Mouse (Mus musculus) megakaryocyte, adult 5-6 weeks (primary cell): Measurements from ENCODE around the gene Mylk3. TPM values are rescaled to one million over a fixed set of nuclear protein-coding genes. Genes with fewer than 3 reads are reported as not detected.

Source experiments
- ATAC-seq: 2 replicates; pipeline ENCODE4 v1.8.0; 2016; ENCODE audit warnings: mild to moderate bottlenecking, inconsistent platforms; ENCODE audit not compliant: poor library complexity, severe bottlenecking
- total RNA-seq, 2 experiments: library from RNA; stranded (forward) in 1 of 2; stranded (reverse) in 1 of 2; fragments of 153-499, 151-499 nt in 1 of 2; fragments of 221-1000, 200-1000 nt in 1 of 2; gene quantifications; 2 replicates each; pipeline versions ENCODE4 v1.2.3 to v1.2.4; 2015 to 2017

The Mylk3 gene
- total RNA-seq, 2 experiments from 2014 or later: 0.20 to 1.9 TPM

- ATAC-seq: no peak
These were observed 5.3 kb upstream of the Mylk3 start for GRCm38 (mm10) chr8:85391438-85391837.

DNA sequence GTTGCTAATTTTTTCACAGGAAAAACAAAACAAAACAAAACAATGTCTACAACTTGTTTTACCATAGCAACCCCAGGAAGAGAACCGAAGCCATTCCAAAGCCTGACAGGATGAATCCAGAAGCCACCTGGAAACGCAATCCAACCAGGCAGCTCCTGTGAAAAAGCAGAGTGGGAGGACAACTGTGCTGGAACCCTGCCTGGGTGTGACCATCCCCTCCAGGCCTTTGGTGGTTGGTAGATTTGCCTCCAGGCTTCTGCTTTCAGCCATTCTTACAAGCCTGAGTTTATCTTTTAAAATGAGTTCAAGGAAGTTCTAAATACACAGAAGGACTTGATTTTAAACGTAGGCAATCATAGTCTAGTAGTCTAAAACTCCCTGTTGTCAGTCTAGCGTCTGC, 4.2 kb downstream of the Mylk3 start:
- no peak for ATAC-seq

- ATAC-seq: peak; percentile 79
These were observed 5.3 kb downstream of the Mylk3 start for GRCm38 (mm10) chr8:85380824-85381209.

DNA sequence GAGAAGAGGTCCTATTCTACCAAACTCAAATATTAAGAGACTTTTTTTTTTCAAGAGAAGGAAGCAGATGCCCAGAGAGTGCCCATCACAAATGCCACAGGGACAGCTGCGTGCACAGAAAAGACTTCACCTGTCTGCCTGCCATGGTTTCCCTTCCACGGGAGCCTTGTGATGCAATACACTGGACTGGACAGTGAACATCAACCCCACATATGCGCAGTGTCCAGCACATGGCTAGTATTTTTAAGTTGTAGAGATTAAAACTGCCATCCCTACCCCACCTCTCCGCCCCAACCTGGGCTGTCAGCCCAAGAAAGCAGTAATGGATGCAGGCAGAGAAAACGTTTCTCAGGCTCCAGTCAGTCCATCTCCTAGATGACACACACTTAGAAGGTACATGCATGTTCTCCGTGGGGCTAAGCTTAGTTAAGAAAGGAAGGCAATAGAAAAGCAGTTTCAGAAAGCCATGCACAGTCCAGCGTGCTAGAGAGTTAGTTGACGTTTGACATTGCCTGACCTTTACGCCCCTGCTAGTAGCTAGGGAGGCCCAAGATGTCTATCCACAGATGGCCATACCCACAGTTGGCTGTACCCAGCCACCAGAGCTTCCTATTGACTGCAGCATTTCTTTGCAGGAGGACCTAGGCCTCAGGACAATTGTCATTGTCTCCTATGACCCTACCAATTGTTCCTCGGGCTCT, 5.9 kb downstream of the Mylk3 start:
- ATAC-seq: peak; percentile 5; the same call in 1 of the 2 replicates

DNA sequence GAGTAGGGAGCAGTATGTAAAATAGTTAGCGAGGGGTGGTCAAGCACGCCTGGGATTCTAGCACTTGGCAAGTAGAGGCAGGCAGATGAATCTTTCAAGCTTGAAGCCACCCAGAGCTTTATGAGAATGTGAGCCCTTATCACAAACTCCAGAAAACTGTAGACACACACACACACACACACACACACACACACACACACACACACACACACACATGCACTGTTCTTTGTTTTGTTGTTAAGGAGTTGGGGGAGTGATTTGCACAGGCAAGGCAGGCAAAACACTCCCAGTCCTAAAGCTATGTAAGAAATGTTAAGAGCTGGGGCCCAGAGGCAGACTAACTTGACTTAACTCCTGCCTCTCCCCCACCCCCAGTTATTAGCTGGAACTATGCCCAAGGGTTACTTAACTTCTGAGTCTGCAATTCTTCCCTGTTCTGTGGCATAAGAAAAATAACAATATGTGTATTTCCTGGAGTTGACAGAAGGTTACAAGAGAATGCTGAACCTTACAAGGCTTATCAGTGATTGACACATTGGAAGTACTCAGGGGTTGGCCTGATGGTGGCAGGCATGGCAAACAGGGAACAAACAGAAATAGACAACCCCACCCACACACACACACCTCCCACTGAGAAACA, 6.9 kb downstream of the Mylk3 start:
- peak; percentile 57 for ATAC-seq

DNA sequence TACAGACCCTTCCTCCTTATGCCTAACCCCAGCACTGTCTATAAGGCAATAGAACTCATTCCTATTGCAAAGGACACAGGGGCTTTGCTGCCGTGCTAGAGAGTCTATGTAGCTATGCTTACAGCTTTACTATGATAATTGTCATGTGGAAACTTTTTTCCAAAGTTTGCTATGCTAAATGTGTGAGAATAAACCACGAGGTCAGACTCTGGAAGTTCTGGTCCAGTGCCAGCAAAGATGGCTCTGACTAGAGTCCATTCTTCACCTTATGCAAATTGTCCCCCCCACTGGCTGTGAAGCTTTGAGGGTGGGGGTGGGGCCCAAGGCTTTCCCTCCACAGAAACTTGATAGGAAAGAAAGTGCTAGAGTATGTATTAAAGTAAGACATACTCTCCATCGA, 9.6 kb downstream of the Mylk3 start:
- no peak for ATAC-seq

- no peak for ATAC-seq
These were observed 11.9 kb downstream of the Mylk3 start for GRCm38 (mm10) chr8:85374286-85374685.

DNA sequence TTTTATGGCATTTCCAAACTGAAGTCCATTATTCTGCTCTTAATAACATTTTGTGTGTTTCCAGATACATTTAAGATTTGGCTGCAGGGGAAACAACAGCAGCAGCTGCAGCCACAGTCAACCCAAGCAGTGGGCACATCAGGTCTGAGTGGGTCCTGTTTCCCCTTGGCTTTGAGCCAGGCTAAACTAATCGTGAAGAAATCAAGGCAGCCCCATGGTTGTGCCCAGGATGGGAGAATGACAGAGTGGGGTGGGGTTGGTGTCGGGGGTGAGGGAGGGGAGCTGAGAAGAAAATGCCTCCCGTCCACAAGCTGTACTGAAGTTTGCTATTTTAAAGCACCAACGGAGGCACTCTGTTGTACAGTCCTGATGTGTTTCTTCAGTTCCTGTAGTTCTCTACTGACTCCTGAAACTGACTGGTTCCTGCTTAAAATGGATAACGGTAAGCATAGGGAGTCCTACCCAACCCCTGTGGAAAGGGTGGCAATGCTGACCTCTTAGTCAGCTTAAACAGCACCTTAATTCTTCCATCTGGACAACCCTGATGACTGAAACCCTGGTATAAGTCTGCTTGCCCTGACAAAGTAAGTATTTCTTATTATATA, 12.6 kb downstream of the Mylk3 start:
- no peak for ATAC-seq

DNA sequence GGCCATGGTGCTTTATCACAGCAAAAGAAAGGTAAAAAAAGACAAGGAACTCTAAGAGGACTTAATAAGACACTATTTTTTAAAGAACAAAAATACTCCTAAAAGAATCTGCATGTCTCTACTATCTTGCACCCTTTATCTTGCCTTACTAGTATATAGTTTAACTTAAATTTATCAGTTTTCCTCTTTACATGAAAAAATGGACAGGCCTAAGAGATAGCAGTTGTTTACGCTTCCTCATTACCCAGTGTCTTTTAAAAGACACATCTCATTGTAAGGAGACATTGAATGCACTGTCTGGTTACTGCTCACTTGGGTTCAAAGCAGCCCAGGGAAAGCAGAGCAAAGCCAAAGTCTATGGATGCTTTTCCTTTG, 13.7 kb downstream of the Mylk3 start:
- ATAC-seq: no peak

GRCm38 (mm10) chr8:85371736-85372464, 14.2 kb downstream of the Mylk3 start:
- no peak for ATAC-seq

DNA sequence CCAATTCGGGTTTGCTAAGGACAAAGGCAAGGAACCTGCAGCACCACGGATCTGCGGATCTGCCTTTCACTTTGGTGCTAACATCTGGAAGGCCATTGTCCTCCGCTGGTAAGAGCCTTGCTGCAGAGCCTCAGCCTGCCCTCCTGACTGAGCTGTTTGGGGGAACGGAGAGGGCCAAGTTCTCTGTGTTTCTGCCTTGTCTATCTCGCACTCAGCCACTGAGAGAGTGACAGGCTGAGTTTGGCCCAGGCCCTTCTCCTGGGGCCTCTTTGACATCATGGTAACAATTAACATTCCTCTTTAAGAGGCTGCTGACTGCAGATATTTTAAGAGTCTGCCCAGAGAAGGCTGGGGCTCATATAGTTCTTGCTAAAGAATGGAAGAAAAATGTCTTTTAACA, 21.0 kb downstream of the Mylk3 start:
- ATAC-seq: no peak

DNA sequence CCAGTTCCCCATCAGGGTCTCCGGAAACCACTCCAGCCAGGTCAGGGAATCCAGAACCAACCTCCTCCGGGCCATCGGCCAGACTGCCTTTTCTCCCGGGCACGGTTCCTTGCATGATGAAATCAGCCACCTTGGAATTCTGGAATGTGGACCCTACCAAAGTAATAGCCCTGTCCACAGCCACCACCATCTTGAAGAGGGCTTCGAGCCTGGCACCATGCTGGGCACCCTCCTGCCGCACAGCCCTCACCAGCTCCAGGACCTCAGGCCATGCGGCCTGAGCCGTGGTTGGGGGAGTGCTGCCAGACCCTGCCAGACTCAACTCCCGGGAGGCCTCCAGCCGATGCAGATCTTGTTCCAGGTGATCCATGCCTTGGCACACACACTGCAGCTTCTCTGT, 21.5 kb downstream of the Mylk3 start:
- ATAC-seq: no peak

DNA sequence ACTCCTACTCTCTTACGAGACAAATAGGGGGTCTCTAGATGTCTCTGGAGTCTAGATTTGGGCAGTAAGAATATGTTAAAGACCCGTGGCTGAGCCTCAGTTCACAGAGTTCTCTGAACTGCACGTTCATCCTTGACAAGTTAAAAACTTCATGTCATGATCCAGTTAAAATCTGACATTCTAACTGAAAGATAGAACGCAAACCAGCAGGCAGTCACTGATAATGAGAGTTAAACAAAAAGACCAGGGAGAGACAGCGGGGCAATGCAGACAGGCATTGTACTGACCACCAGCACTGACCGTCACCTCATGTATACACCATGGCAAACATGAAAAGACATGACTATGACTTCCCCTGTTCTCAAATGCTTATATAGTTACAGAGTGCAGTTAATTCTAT, 22.7 kb downstream of the Mylk3 start:
- no peak for ATAC-seq

- ATAC-seq: no peak
These were observed 23.9 kb downstream of the Mylk3 start for GRCm38 (mm10) chr8:85362211-85362610.

GRCm38 (mm10) chr8:85353287-85353686, 32.9 kb downstream of the Mylk3 start:
- ATAC-seq: no peak

- no peak for ATAC-seq
These were observed 46.1 kb downstream of the Mylk3 start for GRCm38 (mm10) chr8:85339871-85340573.

DNA sequence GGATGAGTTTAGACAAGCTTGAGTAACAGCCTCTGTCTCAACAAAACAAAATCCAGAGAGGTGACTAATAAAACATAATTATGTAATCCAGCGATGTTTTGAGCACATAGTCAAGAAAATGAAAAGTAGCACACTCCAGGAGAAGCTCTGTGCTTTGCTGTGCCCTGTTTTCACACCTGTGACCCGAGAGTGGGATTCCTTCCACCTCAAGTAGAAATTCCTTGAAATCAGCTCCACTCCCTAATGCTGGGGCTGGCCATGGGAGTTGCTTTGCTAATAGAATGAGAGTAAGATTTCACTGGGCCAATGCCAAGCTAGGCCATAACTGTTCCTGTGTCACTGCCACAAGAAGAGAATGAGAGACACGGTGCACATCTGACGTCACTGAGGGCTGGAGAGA, 48.5 kb downstream of the Mylk3 start:
- no peak for ATAC-seq

- no peak for ATAC-seq
These were observed 49.8 kb downstream of the Mylk3 start for GRCm38 (mm10) chr8:85336211-85336933.

DNA sequence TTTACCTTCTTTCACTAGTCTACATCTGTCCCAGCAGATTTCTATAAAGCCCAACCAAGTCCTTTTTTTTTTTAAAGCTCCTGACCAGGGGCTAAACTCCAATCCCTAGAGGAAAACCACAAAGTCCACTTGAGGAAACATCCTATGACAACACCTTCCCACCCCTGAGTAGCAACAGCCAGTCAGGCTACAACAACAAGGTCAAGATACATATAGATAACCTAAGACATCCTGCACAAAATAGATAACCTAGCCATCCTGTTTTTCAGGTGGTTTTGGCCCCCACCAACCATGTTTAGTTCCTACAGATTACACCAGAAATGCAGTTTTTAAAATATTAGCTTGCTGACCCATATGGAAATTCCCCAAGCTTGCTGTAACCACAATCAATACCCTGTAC, 51.0 kb downstream of the Mylk3 start:
- no peak for ATAC-seq

GRCm38 (mm10) chr8:85329506-85329905, 56.6 kb downstream of the Mylk3 start:
- no peak for ATAC-seq
